Mouse (Mus musculus): ENCODE measurements around the gene Lrrc74b. TPM values are rescaled to one million over a fixed set of nuclear protein-coding genes. Genes with fewer than 3 reads are reported as not detected.

Lrrc74b gene
- total RNA-seq, 1 experiment, result 0.09 TPM

- no peak for TF ChIP-seq MAFK (IDR thresholded peaks at IDR 0.05; ENCODE audit: insufficient read depth, low read depth, low read length)
- no peak for TF ChIP-seq ZNF384 (IDR thresholded peaks at IDR 0.05; ENCODE audit: low read depth, low read length)
- no peak for TF ChIP-seq ZC3H11A (IDR thresholded peaks at IDR 0.05; ENCODE audit: borderline replicate concordance, low read depth, low read length)
- no peak for TF ChIP-seq CHD2 (IDR thresholded peaks at IDR 0.05; ENCODE audit: low read depth, low read length)
- no peak for TF ChIP-seq HCFC1 (IDR thresholded peaks at IDR 0.05; ENCODE audit: borderline replicate concordance, insufficient read depth, low read length)
- H3K9me3 ChIP-seq (ENCODE audit: control insufficient read depth, insufficient read depth, low read depth, low read length), result no peaks in the 10 kb centered on the region
- no peak overlapping the region for H3K4me3 ChIP-seq (ENCODE audit: insufficient read depth in 1 of 2, low read depth in 1 of 2, low read length in 2 of 2, poor library complexity in 1 of 2, severe bottlenecking in 1 of 2)
- no peaks in the 10 kb centered on the region for H3K36me3 ChIP-seq (ENCODE audit: control insufficient read depth, insufficient read depth, low read length, poor library complexity, severe bottlenecking)
- no peak overlapping the region for H3K9ac ChIP-seq (ENCODE audit: insufficient read depth, low read depth, low read length, poor library complexity, severe bottlenecking)
- in situ Hi-C loops (cut with MboI; ENCODE audit: low sequenced_read_pairs in 2 of 2, unreplicated experiment in 2 of 2), result no loop called here
- H3K27ac ChIP-seq (ENCODE audit: insufficient read depth, low read depth, low read length, poor library complexity, severe bottlenecking), result no peak overlapping the region
- no peak for DNase-seq (ENCODE audit: low read depth, low spot score)
- H3K4me1 ChIP-seq (ENCODE audit: control insufficient read depth in 2 of 2, insufficient read depth in 2 of 2, low read length in 2 of 2, poor library complexity in 1 of 2), result no peaks in the 10 kb centered on the region
These were observed 18.4 kb downstream of the Lrrc74b start for GRCm38 (mm10) chr16:17542632-17543031.

DNA sequence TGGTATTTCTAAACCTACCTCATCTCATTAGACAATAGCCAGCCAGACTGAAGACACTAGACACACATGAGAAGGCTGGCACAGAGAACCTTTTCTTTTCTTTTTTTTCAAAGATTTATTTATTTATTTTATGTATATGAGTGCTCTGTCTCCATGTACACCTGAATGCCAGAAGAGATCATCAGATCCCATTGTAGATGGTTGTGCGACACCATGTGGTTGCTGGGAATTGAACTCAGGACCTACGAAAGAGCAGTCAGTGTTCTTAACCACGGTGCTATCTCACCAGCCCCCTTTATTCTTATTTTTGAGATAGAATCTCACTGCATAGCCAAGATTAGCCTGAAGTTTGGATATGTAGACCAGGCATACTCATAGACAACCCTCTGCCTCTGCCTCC, 24.5 kb downstream of the Lrrc74b start:
- in situ Hi-C loops (cut with MboI; ENCODE audit: low sequenced_read_pairs in 2 of 2, unreplicated experiment in 2 of 2), result no loop called here
- Histone ChIP-seq H3K9ac (ENCODE audit: insufficient read depth, low read depth, low read length, poor library complexity, severe bottlenecking) (no peak overlapping the region), H3K27ac (ENCODE audit: insufficient read depth, low read depth, low read length, poor library complexity, severe bottlenecking) (no peak overlapping the region), H3K4me1 (ENCODE audit: control insufficient read depth in 2 of 2, insufficient read depth in 2 of 2, low read length in 2 of 2, poor library complexity in 1 of 2) (peaks cover 0 to 8% of the 10 kb centered on the region in 2 experiments; a peak in 1 of 4 replicates), H3K9me3 (ENCODE audit: control insufficient read depth, insufficient read depth, low read depth, low read length) (no peaks in the 10 kb centered on the region), H3K4me3 (ENCODE audit: insufficient read depth in 1 of 2, low read depth in 1 of 2, low read length in 2 of 2, poor library complexity in 1 of 2, severe bottlenecking in 1 of 2) (no peak overlapping the region), H3K36me3 (ENCODE audit: control insufficient read depth, insufficient read depth, low read length, poor library complexity, severe bottlenecking) (no peaks in the 10 kb centered on the region)
- no peak for DNase-seq (ENCODE audit: low read depth, low spot score)
- TF ChIP-seq MAFK (IDR thresholded peaks at IDR 0.05; ENCODE audit: insufficient read depth, low read depth, low read length) (no peak), CHD2 (IDR thresholded peaks at IDR 0.05; ENCODE audit: low read depth, low read length) (no peak), HCFC1 (IDR thresholded peaks at IDR 0.05; ENCODE audit: borderline replicate concordance, insufficient read depth, low read length) (no peak), ZNF384 (IDR thresholded peaks at IDR 0.05; ENCODE audit: low read depth, low read length) (no peak), ZC3H11A (IDR thresholded peaks at IDR 0.05; ENCODE audit: borderline replicate concordance, low read depth, low read length) (no peak)

DNA sequence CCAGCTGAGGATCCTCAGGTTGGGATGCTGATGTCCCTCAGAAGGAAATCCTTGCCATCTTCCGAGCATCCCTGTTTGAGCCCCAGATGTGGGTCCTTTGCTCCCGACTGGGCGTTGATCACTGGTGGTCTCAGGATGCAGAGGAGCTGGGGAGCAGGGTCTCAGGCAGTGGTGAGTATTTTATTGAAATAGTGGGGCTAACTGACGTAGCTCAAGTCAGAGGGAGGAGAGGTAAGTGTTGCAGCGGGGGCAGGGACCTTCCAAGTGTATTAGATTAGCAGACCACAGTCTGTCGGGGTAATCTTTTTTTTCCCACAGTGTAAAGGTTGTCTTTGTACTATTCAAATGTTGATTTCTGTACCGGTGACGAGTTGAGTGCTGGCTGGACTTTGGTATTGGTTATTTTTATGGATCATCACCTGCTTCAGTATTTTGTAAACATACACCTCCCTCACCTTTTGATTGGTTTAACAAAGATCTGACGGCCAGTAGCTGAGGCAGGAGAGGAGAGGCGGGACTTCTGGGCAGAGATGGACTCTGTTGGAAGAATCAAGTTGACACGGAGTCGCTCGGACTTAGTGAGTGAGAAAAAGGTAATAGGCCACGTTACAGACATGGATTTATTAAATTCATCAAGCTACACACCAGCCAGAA, 28.2 kb downstream of the Lrrc74b start:
- TF ChIP-seq HCFC1 (IDR thresholded peaks at IDR 0.05; ENCODE audit: borderline replicate concordance, insufficient read depth, low read length) (no peak), MAFK (IDR thresholded peaks at IDR 0.05; ENCODE audit: insufficient read depth, low read depth, low read length) (no peak), ZNF384 (IDR thresholded peaks at IDR 0.05; ENCODE audit: low read depth, low read length) (no peak), ZC3H11A (IDR thresholded peaks at IDR 0.05; ENCODE audit: borderline replicate concordance, low read depth, low read length) (no peak), CHD2 (IDR thresholded peaks at IDR 0.05; ENCODE audit: low read depth, low read length) (no peak)
- Histone ChIP-seq H3K27ac (ENCODE audit: insufficient read depth, low read depth, low read length, poor library complexity, severe bottlenecking) (no peak overlapping the region), H3K4me3 (ENCODE audit: insufficient read depth in 1 of 2, low read depth in 1 of 2, low read length in 2 of 2, poor library complexity in 1 of 2, severe bottlenecking in 1 of 2) (peak overlapping the region in 1 of 2 experiments; percentile 2; a peak in 1 of 4 replicates), H3K9ac (ENCODE audit: insufficient read depth, low read depth, low read length, poor library complexity, severe bottlenecking) (no peak overlapping the region), H3K4me1 (ENCODE audit: control insufficient read depth in 2 of 2, insufficient read depth in 2 of 2, low read length in 2 of 2, poor library complexity in 1 of 2) (peaks cover 0 to 17% of the 10 kb centered on the region in 2 experiments; a peak in 2 of 4 replicates), H3K36me3 (ENCODE audit: control insufficient read depth, insufficient read depth, low read length, poor library complexity, severe bottlenecking) (peaks cover 2% of the 10 kb centered on the region; the same call in 1 of the 2 replicates), H3K9me3 (ENCODE audit: control insufficient read depth, insufficient read depth, low read depth, low read length) (no peaks in the 10 kb centered on the region)
- no peak for DNase-seq (ENCODE audit: low read depth, low spot score)
- in situ Hi-C loops (cut with MboI; ENCODE audit: low sequenced_read_pairs in 2 of 2, unreplicated experiment in 2 of 2), result no loop called here

DNA sequence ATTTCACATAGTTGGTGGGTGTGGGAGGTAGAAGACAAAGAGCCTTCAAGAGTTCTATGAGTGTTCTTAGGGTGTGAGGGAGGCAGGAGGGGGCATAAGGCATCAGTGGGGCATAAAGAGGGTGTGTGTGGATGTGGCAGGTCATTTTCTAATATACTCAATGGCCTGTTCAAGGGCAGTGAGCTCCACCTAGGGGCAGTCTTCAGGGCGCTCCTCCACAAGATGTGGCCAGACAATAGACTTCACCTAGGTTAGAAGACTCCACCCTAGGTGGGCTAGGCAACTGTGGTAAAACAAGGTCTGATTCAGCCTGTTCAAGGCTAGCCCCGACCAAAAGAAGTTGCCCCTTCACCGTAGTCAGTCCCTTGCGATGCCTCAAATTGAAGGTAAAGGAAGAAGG, 28.8 kb downstream of the Lrrc74b start:
- H3K4me1 ChIP-seq (ENCODE audit: control insufficient read depth in 2 of 2, insufficient read depth in 2 of 2, low read length in 2 of 2, poor library complexity in 1 of 2), result peaks cover 0 to 17% of the 10 kb centered on the region in 2 experiments; a peak in 2 of 4 replicates
- TF ChIP-seq ZC3H11A (IDR thresholded peaks at IDR 0.05; ENCODE audit: borderline replicate concordance, low read depth, low read length) (no peak), HCFC1 (IDR thresholded peaks at IDR 0.05; ENCODE audit: borderline replicate concordance, insufficient read depth, low read length) (no peak), ZNF384 (IDR thresholded peaks at IDR 0.05; ENCODE audit: low read depth, low read length) (no peak)
- H3K9me3 ChIP-seq (ENCODE audit: control insufficient read depth, insufficient read depth, low read depth, low read length), result no peaks in the 10 kb centered on the region
- no peak overlapping the region for H3K9ac ChIP-seq (ENCODE audit: insufficient read depth, low read depth, low read length, poor library complexity, severe bottlenecking)
- peaks cover 7% of the 10 kb centered on the region; the same call in 1 of the 2 replicates for H3K36me3 ChIP-seq (ENCODE audit: control insufficient read depth, insufficient read depth, low read length, poor library complexity, severe bottlenecking)
- in situ Hi-C loops (cut with MboI; ENCODE audit: low sequenced_read_pairs in 2 of 2, unreplicated experiment in 2 of 2), result no loop called here
- H3K27ac ChIP-seq (ENCODE audit: insufficient read depth, low read depth, low read length, poor library complexity, severe bottlenecking), result no peak overlapping the region
- H3K4me3 ChIP-seq (ENCODE audit: insufficient read depth in 1 of 2, low read depth in 1 of 2, low read length in 2 of 2, poor library complexity in 1 of 2, severe bottlenecking in 1 of 2), result peak overlapping the region in 1 of 2 experiments; percentile 2; a peak in 1 of 4 replicates
- no peak for DNase-seq (ENCODE audit: low read depth, low spot score)
